28 mouse cellular contexts compared by ENCODE assay signal in the genomic region with DNA sequence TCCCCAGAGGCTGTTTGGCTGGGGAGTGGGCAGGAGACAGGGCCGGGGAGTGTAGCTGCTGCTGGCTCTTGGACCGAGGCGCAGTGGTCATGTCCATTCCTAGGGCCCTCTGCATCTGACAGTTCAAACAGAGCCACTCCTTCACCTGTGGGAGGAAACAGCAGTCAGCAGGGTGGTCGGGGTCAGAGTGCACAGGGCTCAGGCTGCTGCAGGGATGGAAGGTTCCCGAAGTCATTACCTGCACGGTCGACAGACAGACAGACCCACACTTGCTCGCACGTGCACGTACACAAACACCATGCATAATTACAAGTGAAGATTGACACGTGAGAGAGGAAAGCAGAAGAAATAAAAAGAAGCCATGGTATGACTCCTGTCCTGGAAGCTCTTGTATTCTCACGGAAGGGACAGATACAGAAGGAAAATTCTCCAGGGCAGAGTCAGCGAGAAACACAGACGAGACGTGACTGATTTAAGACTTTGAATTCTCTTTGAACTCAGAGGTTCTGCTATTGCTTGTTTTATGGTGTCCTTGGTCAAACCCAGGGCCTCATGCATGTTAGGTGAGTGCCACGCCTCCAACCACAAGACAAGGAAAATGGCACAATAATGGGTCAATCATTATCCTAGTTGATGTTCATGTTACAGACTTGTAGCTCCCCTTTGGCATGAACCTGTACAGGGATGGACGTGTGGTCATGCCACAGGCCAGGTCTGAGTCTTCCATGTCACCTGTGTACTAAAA. TPM values are rescaled to one million over a fixed set of nuclear protein-coding genes. Genes with fewer than 3 reads are reported as not detected.
DNase-seq lines count a peak whose midpoint lies in the region; ATAC-seq and TF ChIP-seq lines count a peak whose summit lies in the region.
"Had no signal": no experiment of that assay in that cellular context is flagged by ENCODE, and none has a peak within 500 bp of the region (broad histone marks: within the 10 kb centered on the region; RNA-seq: fewer than 3 reads in every experiment).

No protein-coding gene starts in this region.

- peaks cover 77% of the 10 kb centered on the region for H3K4me1 ChIP-seq in cerebellum, adult 2 months (ENCODE audit: control insufficient read depth, insufficient read depth, low read length)
- H3K4me1 ChIP-seq in intestine, embryonic 14.5 days (replicated peaks; ENCODE audit: control insufficient read depth, insufficient read depth, low read length): 0 out of 2 replicates have a peak, but pooled peaks cover 3% of the 10 kb centered on the region
- H3K4me1 ChIP-seq in limb, embryonic 12.5 days (replicated peaks): no peaks in the 10 kb centered on the region
- H3K4me1 ChIP-seq: forebrain, embryonic 10.5 days; hindbrain, embryonic 13.5 days; midbrain, embryonic 12.5 days; neural tube, embryonic 15.5 days had no signal

- H3K27me3 ChIP-seq in cerebellum, adult 2 months (ENCODE audit: control insufficient read depth, insufficient read depth, low read length): no peaks in the 10 kb centered on the region
- H3K27me3 ChIP-seq in intestine, embryonic 14.5 days (replicated peaks; ENCODE audit: control insufficient read depth, insufficient read depth, low read length): no peaks in the 10 kb centered on the region
- no peaks in the 10 kb centered on the region for H3K27me3 ChIP-seq in limb, embryonic 12.5 days
- H3K27me3 ChIP-seq: embryonic facial prominence, embryonic 13.5 days; hindbrain, embryonic 13.5 days; midbrain, embryonic 12.5 days; neural tube, embryonic 15.5 days had no signal

- no peak overlapping the region for H3K4me2 ChIP-seq in intestine, embryonic 14.5 days (ENCODE audit: low read length)
- no peak overlapping the region for H3K4me2 ChIP-seq in limb, embryonic 12.5 days
- H3K4me2 ChIP-seq: embryonic facial prominence, embryonic 13.5 days; hindbrain, embryonic 13.5 days; liver, embryonic 12.5 days; midbrain, embryonic 12.5 days; neural tube, embryonic 15.5 days had no signal

- ATAC-seq in intestine, embryonic 14.5 days (replicated peaks; ENCODE audit: low FRiP score, low TSS enrichment, low read depth): 0 out of 2 replicates have a peak, but pooled peaks have one; percentile 22
- no peak for ATAC-seq in limb, embryonic 12.5 days (ENCODE audit: insufficient number of reproducible peaks, insufficient read depth, low FRiP score, low TSS enrichment, low read depth)
- ATAC-seq: forebrain, embryonic 16.5 days; liver, embryonic 12.5 days; liver, postnatal 0 days had no signal

- H3K4me3 ChIP-seq in cerebellum, adult 2 months (replicated peaks; ENCODE audit: insufficient read depth, low read depth, low read length): no peak overlapping the region
- no peak overlapping the region for H3K4me3 ChIP-seq in left cerebral cortex, adult 2 months
- H3K4me3 ChIP-seq in intestine, embryonic 14.5 days (ENCODE audit: low read depth, low read length): no peak overlapping the region
- H3K4me3 ChIP-seq in limb, embryonic 12.5 days (replicated peaks): no peak overlapping the region
- H3K4me3 ChIP-seq: embryonic facial prominence, embryonic 13.5 days; forebrain, embryonic 10.5 days; gastrocnemius, adult 2 months; hindbrain, embryonic 13.5 days; liver, embryonic 12.5 days; midbrain, embryonic 12.5 days; neural tube, embryonic 15.5 days had no signal

- H3K9me3 ChIP-seq in intestine, embryonic 14.5 days (ENCODE audit: control insufficient read depth, low read length): no peaks in the 10 kb centered on the region
- no peaks in the 10 kb centered on the region for H3K9me3 ChIP-seq in limb, embryonic 12.5 days
- H3K9me3 ChIP-seq: embryonic facial prominence, embryonic 13.5 days; forebrain, embryonic 10.5 days; G1E; hindbrain, embryonic 13.5 days; liver, embryonic 12.5 days; midbrain, embryonic 12.5 days; neural tube, embryonic 15.5 days had no signal

- no peaks in the 10 kb centered on the region for H3K36me3 ChIP-seq in intestine, embryonic 14.5 days (ENCODE audit: control insufficient read depth, insufficient read depth, low read length)
- no peaks in the 10 kb centered on the region for H3K36me3 ChIP-seq in limb, embryonic 12.5 days
- H3K36me3 ChIP-seq: embryonic facial prominence, embryonic 13.5 days; forebrain, embryonic 10.5 days; G1E; liver, embryonic 12.5 days had no signal

- 78% methylated on average over 17 of the region's 17 CpGs for WGBS in cerebellum, adult 2 months
- 59% methylated on average over 17 of the region's 17 CpGs for WGBS in intestine, embryonic 14.5 days
- 70% methylated on average over 17 of the region's 17 CpGs for WGBS in limb, embryonic 12.5 days

- H3K9ac ChIP-seq in intestine, embryonic 14.5 days (ENCODE audit: low read length): no peak overlapping the region
- H3K9ac ChIP-seq in limb, embryonic 12.5 days (replicated peaks): no peak overlapping the region; the same call in 1 of the 2 replicates
- H3K9ac ChIP-seq: embryonic facial prominence, embryonic 13.5 days; hindbrain, embryonic 13.5 days; liver, embryonic 12.5 days; liver, postnatal 0 days; midbrain, embryonic 12.5 days; neural tube, embryonic 15.5 days had no signal

- TF ChIP-seq CTCF in cerebellum, adult 2 months (IDR thresholded peaks at IDR 0.05; ENCODE audit: borderline replicate concordance, insufficient read depth, low read depth, low read length): no peak
- no peak for TF ChIP-seq CTCF in left cerebral cortex, adult 2 months (IDR thresholded peaks at IDR 0.05)

- no peak for TF ChIP-seq POLR2A in cerebellum, adult 2 months (IDR thresholded peaks at IDR 0.05; ENCODE audit: borderline replicate concordance, insufficient read depth, low read length)

- DNase-seq in cerebellum, adult 2 months: no peak
- no peak for DNase-seq in cerebellum, adult 11-12 months
- DNase-seq in left cerebral cortex, adult 2 months (ENCODE audit: extremely low spot score in 1 of 2, low spot score in 2 of 2): no peak
- DNase-seq in left cerebral cortex, adult 8-10 months (ENCODE audit: low spot score in 2 of 2): no peak
- DNase-seq in intestine, embryonic 14.5 days (ENCODE audit: low spot score): no peak
- DNase-seq in right cerebral cortex, postnatal 14 days: no peak
- no peak for DNase-seq in spleen, postnatal 36 days (ENCODE audit: low spot score in 2 of 2)
- DNase-seq: adrenal gland, postnatal 10 days; cerebellum, adult 9-11 months; gastrocnemius, adult 2 months; gastrocnemius, postnatal 36 days; heart, postnatal 14 days; kidney, adult 2 months; kidney, postnatal 4 days; liver, postnatal 0 days; lung, postnatal 36 days had no signal

- peak overlapping the region; percentile 65 for H3K27ac ChIP-seq in cerebellum, adult 2 months (ENCODE audit: insufficient read depth, low read length)
- H3K27ac ChIP-seq in left cerebral cortex, adult 2 months: peak overlapping the region; percentile 93
- no peak overlapping the region for H3K27ac ChIP-seq in intestine, embryonic 14.5 days (ENCODE audit: low read depth)
- 0 out of 2 replicates have a peak overlapping the region, but pooled peaks have one; percentile 7 for H3K27ac ChIP-seq in limb, embryonic 12.5 days
- H3K27ac ChIP-seq: embryonic facial prominence, embryonic 13.5 days; forebrain, embryonic 10.5 days; gastrocnemius, adult 2 months; hindbrain, embryonic 13.5 days; kidney, postnatal 0 days; liver, embryonic 12.5 days; midbrain, embryonic 12.5 days; neural tube, embryonic 15.5 days had no signal

- intact Hi-C loops in left cerebral cortex, adult 2 months (cut with DNase I): no loop called here

RNA-seq across cellular contexts. Expression of gene Apeh, which starts 32.2 kb away (rescaled TPM):
- polyA plus RNA-seq in cerebellum, adult 2 months (2012; rRNA removed): 69.6 and 83.5 TPM in 2 replicates
- total RNA-seq in left cerebral cortex, adult 2 months (2021): 10 to 100 TPM; 31.0 to 31.8 TPM
- 10 to 100 TPM; 34.9 to 41.9 (median 39.3) TPM for total RNA-seq in left cerebral cortex, adult 8-10 months (2022)
- polyA plus RNA-seq in intestine, embryonic 14.5 days (2014; fragmentation: Nextera tagmentation; extraction: Ambion mirVana): 57.7 and 61.1 TPM in 2 replicates
- 56.9 and 57.9 TPM in 2 replicates for polyA plus RNA-seq in limb, embryonic 12.5 days (2016; fragmentation: Nextera tagmentation; extraction: Ambion mirVana)

RNA-seq across cellular contexts. Expression of gene Rnf123, which starts 43.5 kb away (rescaled TPM):
- 184 and 213 TPM in 2 replicates for polyA plus RNA-seq in cerebellum, adult 2 months (2012; rRNA removed)
- 100 to 1,000 TPM; 107 to 108 TPM for total RNA-seq in left cerebral cortex, adult 2 months (2021)
- 100 to 1,000 TPM; 109 to 112 (median 111) TPM for total RNA-seq in left cerebral cortex, adult 8-10 months (2022)
- 30.7 and 33.2 TPM in 2 replicates for polyA plus RNA-seq in intestine, embryonic 14.5 days (2014; fragmentation: Nextera tagmentation; extraction: Ambion mirVana)
- 30.5 and 38.0 TPM in 2 replicates for polyA plus RNA-seq in limb, embryonic 12.5 days (2016; fragmentation: Nextera tagmentation; extraction: Ambion mirVana)

RNA-seq across cellular contexts. Expression of gene Mst1, which starts 46.4 kb away (rescaled TPM):
- polyA plus RNA-seq in cerebellum, adult 2 months (2012; rRNA removed): 0.13 TPM in 1 of 2 replicates, not detected in the other
- not detected for total RNA-seq in left cerebral cortex, adult 2 months (2021)
- not detected for total RNA-seq in left cerebral cortex, adult 8-10 months (2022)
- 0.17 and 0.78 TPM in 2 replicates for polyA plus RNA-seq in intestine, embryonic 14.5 days (2014; fragmentation: Nextera tagmentation; extraction: Ambion mirVana)
- 0.18 and 0.51 TPM in 2 replicates for polyA plus RNA-seq in limb, embryonic 12.5 days (2016; fragmentation: Nextera tagmentation; extraction: Ambion mirVana)
- total RNA-seq: gastrocnemius, adult 2 months; gastrocnemius, postnatal 36 days; left cerebral cortex, postnatal 25 days had no signal
- polyA plus RNA-seq: forebrain, embryonic 16.5 days; heart, embryonic 14.5 days; hindbrain, embryonic 13.5 days; neural tube, embryonic 15.5 days had no signal
